Mouse (Mus musculus) testis, adult 2 months (tissue): ENCODE measurements around the gene Cdc42ep4. TPM values are rescaled to one million over a fixed set of nuclear protein-coding genes. Genes with fewer than 3 reads are reported as not detected.

Experiments used
- H3K27ac ChIP-seq: fragments of 200-500 bp; 2 replicates; pipeline ENCODE4 v1.5.1; 2012; ENCODE audit warnings: low read depth, low read length; ENCODE audit not compliant: control insufficient read depth, insufficient read depth
- H3K27me3 ChIP-seq: fragments of 200-500 bp; 2 replicates; pipeline ENCODE4 v1.6.1; 2012; ENCODE audit warnings: mild to moderate bottlenecking, low read length, moderate library complexity; ENCODE audit not compliant: control insufficient read depth, insufficient read depth
- H3K36me3 ChIP-seq: fragments of 200-500 bp; 2 replicates; pipeline ENCODE4 v1.6.1; 2012; ENCODE audit warnings: mild to moderate bottlenecking, low read length; ENCODE audit not compliant: control insufficient read depth, insufficient read depth
- H3K4me1 ChIP-seq: fragments of 200-500 bp; 2 replicates; pipeline ENCODE4 v1.6.1; 2012; ENCODE audit warnings: low read length; ENCODE audit not compliant: control insufficient read depth, insufficient read depth
- H3K4me3 ChIP-seq: fragments of 200-500 bp; 2 replicates; pipeline ENCODE4 v1.5.1; 2012; ENCODE audit warnings: low read depth, mild to moderate bottlenecking, low read length, moderate library complexity, mixed read lengths; ENCODE audit not compliant: control insufficient read depth
- CTCF ChIP-seq: fragments of 200-500 bp; IDR thresholded peaks from 2 replicates; pipeline ENCODE4 v1.5.1; 2012; ENCODE audit warnings: low read depth, mild to moderate bottlenecking, inconsistent platforms, low read length, moderate library complexity; ENCODE audit not compliant: control insufficient read depth, insufficient read depth, insufficient replicate concordance
- POLR2A ChIP-seq: fragments of 200-500 bp; IDR thresholded peaks from 2 replicates; pipeline ENCODE4 v1.6.1; 2012; ENCODE audit warnings: low read depth, mild to moderate bottlenecking, inconsistent platforms, low read length, moderate library complexity; ENCODE audit not compliant: control insufficient read depth
- polyA plus RNA-seq: library from polyadenylated mRNA; depleted of rRNA; stranded (reverse); fragments of >200 nt; gene quantifications from 2 replicates; pipeline ENCODE4 v1.2.3, GENCODE M21; 2012

Cdc42ep4 gene
- polyA plus RNA-seq, 1 experiment: 27.4 TPM

- TF ChIP-seq CTCF (no peak), POLR2A (no peak)
- H3K27me3 ChIP-seq: no peaks in the 10 kb centered on the region
Observed at GRCm38 (mm10) chr11:113774773-113775172, 23.1 kb upstream of the Cdc42ep4 start.

GRCm38 (mm10) chr11:113773191-113773590 lies 21.5 kb upstream of the Cdc42ep4 start:
- Histone ChIP-seq H3K27me3 (no peaks in the 10 kb centered on the region), H3K4me3 (no peak overlapping the region), H3K4me1 (peaks cover 4% of the 10 kb centered on the region; the same call in 1 of the 2 replicates), H3K27ac (no peak overlapping the region), H3K36me3 (no peaks in the 10 kb centered on the region)
- TF ChIP-seq CTCF: no peak
- TF ChIP-seq POLR2A: no peak

More at GRCm38 (mm10) chr11:113774773-113775172, 23.1 kb upstream of the Cdc42ep4 start:
- Histone ChIP-seq H3K27ac (no peak overlapping the region), H3K4me3 (no peak overlapping the region), H3K4me1 (peaks cover 5% of the 10 kb centered on the region; the same call in 1 of the 2 replicates), H3K36me3 (no peaks in the 10 kb centered on the region)

DNA sequence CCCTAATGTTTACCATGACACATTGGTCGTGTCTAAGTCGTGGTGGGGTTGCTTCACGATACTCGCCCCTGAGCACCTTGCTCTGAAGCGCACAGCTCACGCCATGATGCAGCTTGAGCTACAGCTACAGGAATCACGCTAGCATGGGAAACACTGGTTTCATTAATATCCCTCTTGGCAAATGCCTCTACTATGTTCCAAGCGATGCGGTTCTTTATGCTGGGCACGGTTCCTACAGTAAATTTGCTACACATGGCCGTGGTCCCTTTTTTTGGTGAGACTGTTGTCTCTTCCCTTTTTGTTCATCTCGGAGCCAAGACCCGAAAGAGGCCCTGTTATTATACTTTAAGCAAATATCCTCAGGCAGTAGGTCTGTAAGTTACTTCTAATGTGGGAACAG lies 19.5 kb upstream of the Cdc42ep4 start:
- no peaks in the 10 kb centered on the region for H3K4me1 ChIP-seq
- H3K27me3 ChIP-seq: no peaks in the 10 kb centered on the region
- no peak overlapping the region for H3K27ac ChIP-seq
- TF ChIP-seq CTCF: no peak
- TF ChIP-seq POLR2A: no peak
- no peaks in the 10 kb centered on the region for H3K36me3 ChIP-seq
- no peak overlapping the region for H3K4me3 ChIP-seq

- Histone ChIP-seq H3K36me3 (no peaks in the 10 kb centered on the region), H3K4me1 (peaks cover 2% of the 10 kb centered on the region; the same call in 1 of the 2 replicates), H3K27ac (no peak overlapping the region), H3K27me3 (no peaks in the 10 kb centered on the region), H3K4me3 (no peak overlapping the region)
- TF ChIP-seq POLR2A (no peak), CTCF (no peak)
Observed at GRCm38 (mm10) chr11:113768356-113768755, 16.7 kb upstream of the Cdc42ep4 start.

- Histone ChIP-seq H3K4me3 (no peak overlapping the region), H3K27me3 (no peaks in the 10 kb centered on the region), H3K27ac (no peak overlapping the region; the same call in 1 of the 2 replicates), H3K4me1 (peaks cover 4% of the 10 kb centered on the region; the same call in 1 of the 2 replicates), H3K36me3 (no peaks in the 10 kb centered on the region)
- TF ChIP-seq POLR2A (no peak), CTCF (no peak)
Observed at GRCm38 (mm10) chr11:113767285-113767684, 15.6 kb upstream of the Cdc42ep4 start.

GRCm38 (mm10) chr11:113766284-113766985 lies 14.8 kb upstream of the Cdc42ep4 start:
- H3K27ac ChIP-seq: no peak overlapping the region
- H3K4me1 ChIP-seq: peaks cover 4% of the 10 kb centered on the region; the same call in 1 of the 2 replicates
- no peaks in the 10 kb centered on the region for H3K36me3 ChIP-seq
- H3K27me3 ChIP-seq: no peaks in the 10 kb centered on the region
- TF ChIP-seq CTCF: no peak
- no peak for TF ChIP-seq POLR2A
- no peak overlapping the region for H3K4me3 ChIP-seq

- Histone ChIP-seq H3K4me1 (peaks cover 6% of the 10 kb centered on the region), H3K27ac (no peak overlapping the region)
Observed at GRCm38 (mm10) chr11:113764132-113764849, 12.6 kb upstream of the Cdc42ep4 start.

DNA sequence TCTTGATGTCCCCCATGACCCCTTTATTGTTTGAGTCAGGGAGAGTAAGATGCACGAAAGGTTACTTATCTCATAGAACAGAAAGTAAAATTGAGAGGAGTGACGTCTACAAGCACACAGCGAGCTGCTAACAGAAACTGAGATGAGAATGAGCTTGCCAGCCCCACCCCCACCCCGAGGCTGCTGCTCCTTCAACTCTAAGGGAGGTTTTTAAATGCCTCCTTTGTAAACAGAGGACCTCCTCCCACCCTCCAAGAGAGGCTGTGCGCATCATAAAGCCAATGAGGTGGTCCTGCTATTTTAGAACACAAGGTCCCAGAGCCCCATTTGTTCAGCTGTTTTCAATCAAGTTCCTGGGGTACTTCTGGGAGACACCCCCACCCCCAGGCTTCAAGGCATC lies 11.8 kb upstream of the Cdc42ep4 start:
- TF ChIP-seq CTCF (no peak), POLR2A (no peak)
- Histone ChIP-seq H3K4me1 (peaks cover 6% of the 10 kb centered on the region), H3K36me3 (no peaks in the 10 kb centered on the region), H3K27ac (no peak overlapping the region), H3K4me3 (no peak overlapping the region), H3K27me3 (no peaks in the 10 kb centered on the region)

More at GRCm38 (mm10) chr11:113764132-113764849, 12.6 kb upstream of the Cdc42ep4 start:
- Histone ChIP-seq H3K27me3 (no peaks in the 10 kb centered on the region), H3K36me3 (no peaks in the 10 kb centered on the region), H3K4me3 (0 out of 2 replicates have a peak overlapping the region, but pooled peaks have one; percentile 0)
- TF ChIP-seq POLR2A (no peak), CTCF (no peak)
